Mouse (Mus musculus) monocyte, adult 59 days (primary cell): Measurements from ENCODE around the gene Olfr1314. TPM values are rescaled to one million over a fixed set of nuclear protein-coding genes. Genes with fewer than 3 reads are reported as not detected.

Experiments used
- total RNA-seq, 2 experiments: library from RNA; stranded (reverse); gene quantifications; one replicate each; pipeline ENCODE4 v1.2.4; 2023

Gene Olfr1314
- not detected for total RNA-seq

DNA sequence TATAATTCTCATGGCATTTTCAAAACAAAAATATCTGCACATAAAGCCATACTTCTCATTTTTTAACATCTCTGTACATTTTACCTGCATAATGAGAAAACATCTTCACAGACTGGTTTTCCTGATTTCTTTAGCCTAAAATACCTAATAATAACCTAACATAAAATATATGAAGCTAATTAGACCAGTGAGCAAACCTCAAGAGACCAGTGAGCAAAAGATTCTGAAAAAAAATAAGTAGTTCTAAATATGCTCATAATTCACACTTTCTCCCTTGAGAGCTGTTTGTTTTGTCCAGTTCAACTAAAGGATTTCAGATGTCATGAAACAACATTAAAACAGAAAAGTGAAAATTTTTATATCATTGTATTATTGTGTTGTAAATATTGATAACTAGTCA lies at the start of gene Olfr1314:
Olfr1314 (minus strand) TSS at position 101 of the 400 bp plus-strand sequence.

DNA sequence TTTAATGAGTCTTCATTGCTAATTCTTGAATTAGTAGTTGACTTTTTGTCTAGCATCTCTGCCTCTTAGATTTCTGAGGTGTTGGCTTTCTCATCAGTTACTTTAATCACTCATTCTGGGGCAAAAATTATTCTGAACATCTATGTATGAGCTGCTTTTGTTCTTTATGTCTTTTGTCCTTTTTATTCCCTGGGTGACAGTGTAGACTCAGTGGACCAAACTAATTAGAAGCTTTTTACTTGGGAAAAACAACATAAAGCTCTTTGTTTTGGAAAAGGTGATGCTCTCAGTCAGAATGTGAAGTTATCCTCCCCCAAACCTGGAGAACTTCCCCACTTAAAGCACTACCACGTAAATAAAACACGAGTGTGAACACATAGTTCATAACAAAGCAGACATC lies 43.4 kb upstream of the Olfr1314 start, which contains the start of gene Olfr1317:
Olfr1317 (plus strand) TSS at position 301 of the 400 bp plus-strand sequence.

GRCm38 (mm10) chr2:112134877-112135276 lies 38.3 kb upstream of the Olfr1314 start, which contains the start of gene Olfr1316:
Gene Olfr1316 (minus strand): TSS chr2:112134977.

DNA sequence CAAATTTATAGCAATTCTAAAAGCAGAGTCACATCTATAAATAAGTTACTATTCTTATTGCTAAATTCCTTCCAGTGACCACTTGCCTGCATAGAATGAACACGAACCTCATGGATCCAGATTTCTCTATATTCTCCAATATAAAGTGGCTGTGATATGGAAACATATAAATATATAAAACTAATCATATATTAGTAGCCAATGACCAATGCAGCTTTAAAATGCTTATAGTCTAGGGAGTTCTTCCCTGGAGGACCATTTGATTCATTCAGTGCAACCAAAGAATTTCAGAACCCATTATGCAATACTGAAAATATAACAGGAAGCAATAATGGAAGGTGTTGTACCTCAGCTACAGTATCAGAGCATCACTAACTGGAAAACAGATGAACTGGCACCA lies 18.8 kb upstream of the Olfr1314 start, which contains the start of gene Olfr1315-ps1:
Olfr1315-ps1 (minus strand) TSS at position 101 of the 400 bp plus-strand sequence.

GRCm38 (mm10) chr2:112077743-112078142 lies 18.8 kb downstream of the Olfr1314 start, which contains the start of gene Olfr1313:
Gene Olfr1313 (minus strand): TSS chr2:112077843.

GRCm38 (mm10) chr2:112050138-112050537 lies 46.4 kb downstream of the Olfr1314 start, which contains the start of gene Olfr1312:
Gene Olfr1312 (minus strand): TSS chr2:112050238.

Other genes with a start within 250 kb of the Olfr1314 start
- not detected for gene Olfr1305, start 219.6 kb downstream of the Olfr1314 start, total RNA-seq
- not detected for gene Olfr1306, start 180.5 kb downstream of the Olfr1314 start, total RNA-seq
- under 1 TPM; 0.06 to 0.08 TPM for gene Olfr1307, start 147.3 kb downstream of the Olfr1314 start, total RNA-seq
- not detected for gene Olfr1308, start 131.8 kb downstream of the Olfr1314 start, total RNA-seq
- gene Olfr1309, start 106.5 kb downstream of the Olfr1314 start, total RNA-seq, result not detected
- gene Olfr1310, start 84.1 kb downstream of the Olfr1314 start, total RNA-seq, result not detected
- gene Olfr1311, start 72.4 kb downstream of the Olfr1314 start, total RNA-seq, result not detected
- not detected for gene Olfr1312, start 46.5 kb downstream of the Olfr1314 start, total RNA-seq
- not detected for gene Olfr1313, start 18.9 kb downstream of the Olfr1314 start, total RNA-seq
- not detected for gene Olfr1315-ps1, start 18.7 kb upstream of the Olfr1314 start, total RNA-seq
- gene Olfr1316, start 38.2 kb upstream of the Olfr1314 start, total RNA-seq, result not detected
- gene Olfr1317, start 43.5 kb upstream of the Olfr1314 start, total RNA-seq, result not detected
- gene Olfr1318, start 57.4 kb upstream of the Olfr1314 start, total RNA-seq, result not detected
- 10 to 100 TPM; 79.3 to 79.9 TPM for gene Lpcat4, start 142.7 kb upstream of the Olfr1314 start, total RNA-seq
- gene Nutm1, start 162.5 kb upstream of the Olfr1314 start, total RNA-seq, result not detected
- gene Nop10, start 165.1 kb upstream of the Olfr1314 start, total RNA-seq, result 10 to 100 TPM; 48.3 to 50.6 TPM
- gene Slc12a6, start 169.0 kb upstream of the Olfr1314 start, total RNA-seq, result 100 to 1,000 TPM; 233 to 238 TPM
- gene Gm21985, start 169.5 kb upstream of the Olfr1314 start, total RNA-seq, result not detected